Mouse (Mus musculus) kidney, postnatal 0 days (tissue): ENCODE data around the gene BC025920. TPM values are rescaled to one million over a fixed set of nuclear protein-coding genes. Genes with fewer than 3 reads are reported as not detected.

Source experiments
- ATAC-seq: fragments of 200-750 bp; cut with Nextera tagmentation; replicated peaks from 2 replicates; pipeline ENCODE4 v1.8.0; 2017; ENCODE audit warnings: low read depth, moderate number of reproducible peaks, moderate TSS enrichment, moderate library complexity; ENCODE audit not compliant: low FRiP score
- DNase-seq: peaks from one replicate; pipeline ENCODE4 v3.0.0-alpha.2; 2016; ENCODE audit warnings: low spot score
- H3K27ac ChIP-seq: fragments of 300-500 bp; sonication (generic); 2 replicates; pipeline ENCODE4 v1.5.1; 2014; ENCODE audit warnings: mild to moderate bottlenecking
- H3K27me3 ChIP-seq: fragments of 300-500 bp; sonication (generic); 2 replicates; pipeline ENCODE4 v1.6.1; 2014; ENCODE audit warnings: low read length, mixed read lengths; ENCODE audit not compliant: insufficient read depth
- H3K36me3 ChIP-seq: fragments of 300-500 bp; sonication (generic); 2 replicates; pipeline ENCODE4 v1.6.1; 2014; ENCODE audit warnings: low read length, mixed read lengths; ENCODE audit not compliant: insufficient read depth
- H3K4me1 ChIP-seq: fragments of 300-500 bp; sonication (generic); replicated peaks from 2 replicates; pipeline ENCODE4 v1.6.1; 2014; ENCODE audit warnings: antibody characterized with exemption, low read length, mixed read lengths; ENCODE audit not compliant: insufficient read depth
- H3K4me2 ChIP-seq: fragments of 300-500 bp; sonication (generic); 2 replicates; pipeline ENCODE4 v1.6.1; 2014; ENCODE audit warnings: mild to moderate bottlenecking, low read length, moderate library complexity, mixed read lengths
- H3K4me3 ChIP-seq: fragments of 300-500 bp; sonication (generic); replicated peaks from 2 replicates; pipeline ENCODE4 v1.5.1; 2014; ENCODE audit warnings: low read depth, low read length
- H3K9ac ChIP-seq: fragments of 300-500 bp; sonication (generic); 2 replicates; pipeline ENCODE4 v1.6.1; 2014; ENCODE audit warnings: low read depth, low read length
- H3K9me3 ChIP-seq: fragments of 300-500 bp; sonication (generic); replicated peaks from 2 replicates; pipeline ENCODE4 v1.6.1; 2016; ENCODE audit warnings: low read length, inconsistent platforms, mixed read lengths
- CTCF ChIP-seq: IDR thresholded peaks from 2 replicates; pipeline ENCODE4 v1.5.1; 2016; ENCODE audit warnings: antibody characterized with exemption, low read depth, mild to moderate bottlenecking, moderate library complexity
- WGBS: fragments of 180-500 bp; shearing (Covaris S2); extraction: QIAGEN DNeasy Blood & Tissue Kit; methylation state at CpG from one replicate; pipeline ENCODE4 v1.1.7; 2014; 5-methylcytosine and 5-hydroxymethylcytosine counted together
- polyA plus RNA-seq: library from polyadenylated mRNA; unstranded; fragments of >200 nt; fragmentation: Nextera tagmentation; extraction: Ambion mirVana; gene quantifications from 2 replicates; pipeline ENCODE4 v1.2.1, GENCODE M21; 2015

BC025920 gene
- polyA plus RNA-seq, 1 experiment from 2014 or later: 0.37 TPM

DNA sequence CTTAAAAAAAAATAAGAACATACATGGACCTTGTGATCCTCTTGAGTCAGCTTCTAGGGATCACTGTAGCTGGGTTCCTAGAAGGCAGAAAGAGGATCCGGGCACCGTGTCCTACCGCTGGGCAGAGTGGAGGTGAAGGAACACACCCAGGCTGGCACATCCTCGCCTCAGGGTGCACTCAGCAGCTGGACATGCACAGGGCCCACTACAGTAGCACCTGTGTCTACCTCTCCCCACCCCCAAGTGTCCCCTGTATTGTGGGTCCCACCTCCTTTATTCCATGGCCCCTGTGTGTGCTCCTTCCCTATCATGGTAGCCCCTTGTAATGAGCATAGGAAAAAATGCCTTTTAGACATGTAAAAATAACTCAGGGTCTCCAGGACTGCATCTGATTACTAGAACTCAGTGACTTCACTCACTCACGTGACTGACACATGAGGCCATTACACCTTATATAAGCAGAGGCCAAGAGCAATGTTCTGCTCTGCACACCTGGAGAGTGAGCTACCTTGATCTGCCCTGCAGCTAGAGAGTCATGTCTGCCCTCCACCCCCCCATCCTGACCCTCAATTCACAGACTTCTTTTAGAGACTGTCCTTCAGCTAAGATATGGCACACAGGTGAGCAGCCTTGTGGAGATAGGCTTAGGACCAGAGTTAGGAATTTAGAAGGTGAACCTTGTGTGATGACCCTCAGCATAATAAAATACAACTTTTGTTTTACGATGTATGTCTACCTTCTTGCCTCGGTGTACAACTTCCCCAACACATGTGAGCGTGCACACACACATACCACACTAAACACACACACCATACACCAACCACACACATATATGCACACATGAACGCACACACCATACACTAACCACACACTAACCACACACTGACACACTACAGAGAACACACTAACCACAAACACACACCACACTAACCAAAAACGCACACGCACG, 1.8 kb upstream of the BC025920 start:
- Histone ChIP-seq H3K27ac (no peak overlapping the region; the same call in 1 of the 2 replicates), H3K4me1 (peaks cover 16% of the 10 kb centered on the region), H3K4me3 (no peak overlapping the region), H3K9ac (no peak overlapping the region), H3K9me3 (no peaks in the 10 kb centered on the region), H3K27me3 (no peaks in the 10 kb centered on the region), H3K4me2 (peak overlapping the region; percentile 67), H3K36me3 (no peaks in the 10 kb centered on the region)
- TF ChIP-seq CTCF: no peak
- ATAC-seq (no peak), DNase-seq (no peak)
- 69% methylated on average over 12 of the region's 12 CpGs for WGBS

DNA sequence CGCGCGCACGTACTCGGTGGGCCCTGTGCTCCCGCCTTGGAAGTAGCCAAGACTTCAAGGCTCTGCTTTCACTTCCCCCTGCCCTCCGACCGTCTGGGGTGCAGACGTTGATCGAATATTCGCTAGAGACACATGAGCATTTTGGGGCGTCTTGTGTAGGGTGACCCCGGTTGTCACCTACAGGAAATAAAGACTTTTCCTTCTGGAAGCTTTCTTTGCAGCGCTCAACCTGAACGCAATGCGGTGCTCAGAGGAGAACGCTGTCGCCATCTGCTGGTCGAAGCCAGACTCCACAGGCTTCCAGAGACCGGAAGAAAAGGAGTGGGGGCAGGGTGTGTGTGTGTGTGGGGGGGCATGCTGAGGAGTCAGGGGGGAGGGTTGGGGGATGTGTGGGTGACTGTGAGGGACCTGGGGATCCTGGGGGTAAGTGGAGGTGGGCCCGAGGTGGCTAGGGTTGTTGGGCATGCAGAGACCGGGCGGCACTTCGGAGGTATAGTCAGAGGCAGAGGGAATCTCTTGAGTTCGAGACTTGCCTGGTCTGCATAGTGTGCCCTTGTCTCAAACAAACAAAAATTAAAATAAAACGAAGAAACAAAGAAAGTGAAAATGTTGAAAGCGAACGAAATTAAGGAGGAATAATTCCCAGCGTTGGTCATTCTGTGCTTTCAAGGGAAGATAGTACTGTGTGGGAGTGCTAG, 953 bp upstream of the BC025920 start:
- no peaks in the 10 kb centered on the region for H3K27me3 ChIP-seq
- no peak overlapping the region for H3K9ac ChIP-seq
- peak; percentile 89 for TF ChIP-seq CTCF
- H3K36me3 ChIP-seq: no peaks in the 10 kb centered on the region
- H3K4me2 ChIP-seq: peak overlapping the region; percentile 67
- peak overlapping the region; percentile 26 for H3K4me3 ChIP-seq
- 17% methylated on average over 29 of the region's 29 CpGs for whole genome bisulfite sequencing
- DNase-seq (peak; percentile 95), ATAC-seq (0 out of 2 replicates have a peak, but pooled peaks have one; percentile 4)
- H3K27ac ChIP-seq: peak overlapping the region; percentile 87
- no peaks in the 10 kb centered on the region for H3K9me3 ChIP-seq
- H3K4me1 ChIP-seq: peaks cover 16% of the 10 kb centered on the region

DNA sequence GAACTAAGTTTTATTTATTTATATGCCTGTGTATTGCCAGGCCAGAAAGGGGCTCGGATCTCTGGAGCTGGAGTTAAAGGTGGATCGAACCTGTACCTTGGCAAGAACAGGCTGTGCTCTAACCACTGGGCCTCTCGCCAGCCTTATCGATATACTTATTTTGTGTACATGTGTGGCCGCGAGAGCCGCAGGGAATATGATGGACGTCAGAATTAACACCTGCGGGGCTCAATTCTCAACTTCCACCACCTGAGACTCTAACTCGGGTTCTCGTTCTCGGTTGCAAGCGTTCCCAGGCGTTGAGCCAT, 450 bp upstream of the BC025920 start:
- DNase-seq: no peak
- no peak for ATAC-seq
- Histone ChIP-seq H3K27ac (peak overlapping the region; percentile 87), H3K9ac (0 out of 2 replicates have a peak overlapping the region, but pooled peaks have one; percentile 35), H3K4me1 (peaks cover 14% of the 10 kb centered on the region), H3K4me2 (peak overlapping the region; percentile 67), H3K36me3 (no peaks in the 10 kb centered on the region), H3K9me3 (no peaks in the 10 kb centered on the region), H3K4me3 (peak overlapping the region; percentile 26), H3K27me3 (no peaks in the 10 kb centered on the region)
- no peak for TF ChIP-seq CTCF
- WGBS: 2% methylated on average over 14 of the region's 14 CpGs

DNA sequence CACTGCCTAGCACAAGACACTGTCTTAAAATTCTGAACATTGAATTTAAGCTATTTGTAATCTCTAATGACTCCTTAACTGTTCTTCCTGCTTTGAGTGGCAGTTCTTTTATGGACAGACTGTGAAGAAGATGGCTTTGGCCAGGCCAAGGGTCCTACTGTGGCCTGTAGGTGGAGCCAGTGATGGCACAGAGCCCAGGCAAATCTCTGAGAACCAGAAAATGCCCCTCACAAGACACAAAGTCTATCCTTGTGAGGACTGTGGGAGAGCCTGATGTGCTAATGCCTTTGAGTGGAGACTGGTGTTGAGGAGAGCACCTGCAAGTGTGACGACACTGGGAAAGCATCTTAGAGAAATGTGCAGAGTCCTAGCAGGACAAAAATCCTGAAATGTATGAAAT, 2.2 kb downstream of the BC025920 start:
- Histone ChIP-seq H3K4me1 (peaks cover 4% of the 10 kb centered on the region; the same call in 1 of the 2 replicates), H3K4me2 (no peak overlapping the region), H3K9ac (no peak overlapping the region), H3K9me3 (no peaks in the 10 kb centered on the region; the same call in none of the 2 replicates), H3K36me3 (no peaks in the 10 kb centered on the region), H3K4me3 (no peak overlapping the region), H3K27me3 (no peaks in the 10 kb centered on the region), H3K27ac (no peak overlapping the region)
- no peak for ATAC-seq
- 83% methylated on average over 1 of the region's 1 CpGs for WGBS
- no peak for DNase-seq
- TF ChIP-seq CTCF: peak; percentile 47

DNA sequence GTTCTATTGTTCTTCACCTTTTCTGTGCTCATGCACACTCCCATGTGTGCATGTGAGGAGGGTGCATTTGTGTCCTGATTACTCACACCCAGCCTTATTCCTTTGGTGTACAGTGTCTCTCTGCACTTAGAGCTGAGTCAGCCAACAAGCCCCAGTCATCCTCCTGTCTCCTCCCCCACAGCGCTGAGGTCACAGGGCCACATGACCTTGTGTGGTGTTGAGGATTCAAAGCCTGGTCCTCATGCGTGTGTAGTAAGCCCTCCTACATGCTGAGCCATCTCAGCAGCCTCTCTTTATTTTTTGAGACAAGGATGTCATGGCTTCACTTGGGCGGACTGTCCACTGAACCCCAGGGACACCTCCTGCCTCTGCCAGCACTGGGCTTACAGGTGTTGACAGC, 6.7 kb downstream of the BC025920 start:
- ATAC-seq (no peak), DNase-seq (no peak)
- no peak for TF ChIP-seq CTCF
- WGBS: 64% methylated on average over 3 of the region's 3 CpGs
- no peaks in the 10 kb centered on the region for H3K4me1 ChIP-seq
- no peaks in the 10 kb centered on the region; the same call in none of the 2 replicates for H3K9me3 ChIP-seq
- no peak overlapping the region for H3K27ac ChIP-seq
- no peak overlapping the region for H3K4me3 ChIP-seq
- no peak overlapping the region for H3K4me2 ChIP-seq
- H3K9ac ChIP-seq: no peak overlapping the region
- H3K36me3 ChIP-seq: no peaks in the 10 kb centered on the region
- H3K27me3 ChIP-seq: no peaks in the 10 kb centered on the region

DNA sequence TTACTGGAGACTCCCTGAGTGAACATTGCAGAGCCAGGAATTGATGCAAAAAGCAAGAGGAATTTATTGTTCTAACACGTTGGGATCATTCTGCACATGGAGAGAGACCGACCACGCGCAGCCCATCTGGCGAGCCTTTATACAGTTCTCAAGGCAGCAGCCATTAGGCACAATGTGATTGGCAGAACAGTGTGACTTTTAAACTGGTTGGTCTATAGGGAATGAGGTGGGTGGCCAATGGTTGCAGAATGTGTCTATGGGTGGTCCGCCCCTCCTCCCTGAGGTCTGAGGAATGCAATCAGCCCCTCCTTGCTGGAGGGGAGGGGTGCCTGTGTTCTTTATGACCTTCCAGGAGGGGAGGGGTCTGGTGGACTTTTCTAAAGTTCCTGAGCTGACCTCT, 9.4 kb downstream of the BC025920 start:
- no peak for TF ChIP-seq CTCF
- peak; percentile 49 for DNase-seq

More for the DNA sequence above, 9.4 kb downstream of the BC025920 start:
- Histone ChIP-seq H3K36me3 (no peaks in the 10 kb centered on the region), H3K4me1 (no peaks in the 10 kb centered on the region), H3K4me2 (no peak overlapping the region), H3K9me3 (no peaks in the 10 kb centered on the region; the same call in none of the 2 replicates), H3K27me3 (no peaks in the 10 kb centered on the region), H3K4me3 (no peak overlapping the region), H3K27ac (no peak overlapping the region), H3K9ac (no peak overlapping the region)
- ATAC-seq: no peak
- 36% methylated on average over 6 of the region's 6 CpGs for WGBS
